Mouse (Mus musculus) olfactory bulb, adult 2 months (tissue): ENCODE data around the gene Glipr2.

Experiments
- CTCF ChIP-seq: fragments of 200-500 bp; IDR thresholded peaks from 2 replicates; pipeline ENCODE4 v1.5.1; 2012; ENCODE audit warnings: low read depth, mild to moderate bottlenecking, low read length, moderate library complexity; ENCODE audit not compliant: insufficient read depth
- POLR2A ChIP-seq: fragments of 200-500 bp; IDR thresholded peaks from 2 replicates; pipeline ENCODE4 v1.6.1; 2012; ENCODE audit warnings: mild to moderate bottlenecking, low read depth, low read length, moderate library complexity; ENCODE audit not compliant: insufficient read depth

DNA sequence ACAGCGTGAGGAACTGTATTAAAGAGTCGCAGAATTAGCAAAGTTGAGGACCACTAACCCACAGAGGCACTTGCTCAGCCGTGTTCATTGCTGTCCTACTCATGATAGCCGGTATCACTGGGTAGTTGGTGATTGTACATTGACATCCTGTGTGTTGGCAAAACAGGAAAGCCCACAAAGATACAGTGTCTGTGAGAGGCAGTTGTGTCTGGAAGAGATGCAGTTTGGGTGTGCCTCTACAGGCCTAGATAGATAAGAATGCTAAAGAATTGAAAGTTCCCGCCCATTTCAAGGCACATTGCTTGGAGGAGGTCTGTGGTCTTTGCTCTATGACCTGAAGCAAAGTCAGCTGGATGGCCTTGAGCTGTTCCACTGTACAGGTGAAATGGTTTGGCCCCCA lies 46.9 kb downstream of the Glipr2 start, which contains the start of gene Clta:
- TF ChIP-seq CTCF (no peak), POLR2A (no peak)
